Comparison of ENCODE assay signal across 13 mouse cellular contexts in genomic region chr2:156177079-156177478, GRCm38 (mm10). TPM values are rescaled to one million over a fixed set of nuclear protein-coding genes. Genes with fewer than 3 reads are reported as not detected.
A peak's percentile ranks its signal among the peaks of the same experiment; 100 is the strongest.
DNase-seq lines count a peak whose midpoint lies in the region; ATAC-seq and TF ChIP-seq lines count a peak whose summit lies in the region.
"Had no signal": no experiment of that assay in that cellular context is flagged by ENCODE, and none has a peak within 500 bp of the region (broad histone marks: within the 10 kb centered on the region; RNA-seq: fewer than 3 reads in every experiment).

No protein-coding gene starts in this region.

- H3K27ac ChIP-seq in heart, embryonic 16.5 days (ENCODE audit: low read length) = no peak overlapping the region
- H3K27ac ChIP-seq in heart, embryonic 10.5 days = no peak overlapping the region
- H3K27ac ChIP-seq in lung, postnatal 0 days (ENCODE audit: low read length) = no peak overlapping the region
- H3K27ac ChIP-seq in embryonic fibroblast, embryonic 13.5 days (ENCODE audit: insufficient read depth, low read length) = no peak overlapping the region
- no peak overlapping the region for H3K27ac ChIP-seq in neural tube, embryonic 15.5 days (replicated peaks)
- H3K27ac ChIP-seq: forebrain, embryonic 15.5 days; hindbrain, embryonic 10.5 days had no signal

- H3K36me3 ChIP-seq in heart, embryonic 16.5 days (ENCODE audit: control insufficient read depth, insufficient read depth) = peaks cover 20% of the 10 kb centered on the region
- peaks cover 66% of the 10 kb centered on the region for H3K36me3 ChIP-seq in heart, embryonic 10.5 days
- H3K36me3 ChIP-seq in lung, postnatal 0 days (ENCODE audit: insufficient read depth, low read length) = peaks cover 29% of the 10 kb centered on the region; the same call in 1 of the 2 replicates
- peaks cover 27% of the 10 kb centered on the region for H3K36me3 ChIP-seq in neural tube, embryonic 15.5 days

- TF ChIP-seq POLR2A in embryonic fibroblast, embryonic 13.5 days (IDR thresholded peaks at IDR 0.05; ENCODE audit: low read depth, low read length) = no peak

- no peaks in the 10 kb centered on the region for H3K27me3 ChIP-seq in heart, embryonic 16.5 days (ENCODE audit: control insufficient read depth, insufficient read depth, low read length)
- H3K27me3 ChIP-seq in heart, embryonic 10.5 days (ENCODE audit: insufficient read depth, poor library complexity, severe bottlenecking) = no peaks in the 10 kb centered on the region
- no peaks in the 10 kb centered on the region for H3K27me3 ChIP-seq in lung, postnatal 0 days (replicated peaks; ENCODE audit: insufficient read depth, low read length)
- H3K27me3 ChIP-seq in neural tube, embryonic 15.5 days (replicated peaks) = no peaks in the 10 kb centered on the region
- H3K27me3 ChIP-seq: forebrain, embryonic 15.5 days had no signal

- WGBS in heart, embryonic 16.5 days = 62% methylated on average over 6 of the region's 6 CpGs
- 86% methylated on average over 6 of the region's 6 CpGs for WGBS in heart, embryonic 10.5 days
- 59% methylated on average over 6 of the region's 6 CpGs for WGBS in lung, postnatal 0 days
- WGBS in neural tube, embryonic 15.5 days = 89% methylated on average over 6 of the region's 6 CpGs

- H3K4me3 ChIP-seq in heart, embryonic 16.5 days (ENCODE audit: low read length) = peak overlapping the region; percentile 21; the same call in 1 of the 2 replicates
- no peak overlapping the region for H3K4me3 ChIP-seq in heart, embryonic 10.5 days
- peak overlapping the region; percentile 3; the same call in 1 of the 2 replicates for H3K4me3 ChIP-seq in lung, postnatal 0 days (ENCODE audit: low read depth, low read length)
- peak overlapping the region; percentile 23; the same call in 1 of the 2 replicates for H3K4me3 ChIP-seq in embryonic fibroblast, embryonic 13.5 days (ENCODE audit: insufficient read depth, low read length)
- H3K4me3 ChIP-seq in neural tube, embryonic 15.5 days (replicated peaks) = no peak overlapping the region

- H3K4me2 ChIP-seq in heart, embryonic 16.5 days (ENCODE audit: low read depth, low read length) = peak overlapping the region; percentile 36; the same call in 1 of the 2 replicates
- H3K4me2 ChIP-seq in lung, postnatal 0 days (replicated peaks; ENCODE audit: low read depth, low read length) = 0 out of 2 replicates have a peak overlapping the region, but pooled peaks have one; percentile 20
- peak overlapping the region; percentile 17 for H3K4me2 ChIP-seq in neural tube, embryonic 15.5 days

- TF ChIP-seq EP300 in lung, postnatal 0 days (IDR thresholded peaks at IDR 0.05) = no peak

- DNase-seq in heart, embryonic 10.5 days (ENCODE audit: low spot score) = no peak
- DNase-seq in lung, postnatal 0 days (ENCODE audit: low spot score) = peak; percentile 41
- DNase-seq in lung, postnatal 36 days = no peak
- no peak for DNase-seq in embryo, embryonic 10.5 days (ENCODE audit: low spot score)
- no peak for DNase-seq in frontal cortex, adult 2 months (ENCODE audit: extremely low spot score in 1 of 2, low spot score in 1 of 2)
- DNase-seq: adrenal gland, postnatal 36 days; cerebellum, postnatal 10 days; layer of hippocampus, adult 9-11 months had no signal

- H3K4me1 ChIP-seq in heart, embryonic 16.5 days (ENCODE audit: control insufficient read depth, insufficient read depth, low read length) = peaks cover 24% of the 10 kb centered on the region
- H3K4me1 ChIP-seq in heart, embryonic 10.5 days = peaks cover 21% of the 10 kb centered on the region
- peaks cover 11% of the 10 kb centered on the region; the same call in 1 of the 2 replicates for H3K4me1 ChIP-seq in lung, postnatal 0 days (ENCODE audit: insufficient read depth, low read depth, low read length)
- H3K4me1 ChIP-seq in embryonic fibroblast, embryonic 13.5 days (ENCODE audit: control insufficient read depth, insufficient read depth, low read length) = peaks cover 3% of the 10 kb centered on the region; the same call in 1 of the 2 replicates
- peaks cover 31% of the 10 kb centered on the region for H3K4me1 ChIP-seq in neural tube, embryonic 15.5 days

- H3K9ac ChIP-seq in heart, embryonic 16.5 days (ENCODE audit: low read length) = no peak overlapping the region
- H3K9ac ChIP-seq in lung, postnatal 0 days (replicated peaks; ENCODE audit: low read depth) = no peak overlapping the region
- no peak overlapping the region for H3K9ac ChIP-seq in neural tube, embryonic 15.5 days (replicated peaks)
- H3K9ac ChIP-seq: forebrain, embryonic 15.5 days had no signal

- H3K9me3 ChIP-seq in heart, embryonic 16.5 days (replicated peaks; ENCODE audit: control insufficient read depth, low read length) = no peaks in the 10 kb centered on the region
- no peaks in the 10 kb centered on the region for H3K9me3 ChIP-seq in heart, embryonic 10.5 days
- no peaks in the 10 kb centered on the region for H3K9me3 ChIP-seq in lung, postnatal 0 days (ENCODE audit: low read length)
- no peaks in the 10 kb centered on the region for H3K9me3 ChIP-seq in neural tube, embryonic 15.5 days (replicated peaks)
- H3K9me3 ChIP-seq: forebrain, embryonic 15.5 days; hindbrain, embryonic 10.5 days had no signal

- no peak for ATAC-seq in heart, embryonic 16.5 days (replicated peaks; ENCODE audit: extremely low read depth, insufficient read depth, low FRiP score)
- no peak for ATAC-seq in lung, postnatal 0 days
- no peak for ATAC-seq in neural tube, embryonic 15.5 days (ENCODE audit: low FRiP score)
- ATAC-seq: forebrain, embryonic 15.5 days had no signal

- TF ChIP-seq CTCF in lung, postnatal 0 days (IDR thresholded peaks at IDR 0.05) = no peak
- no peak for TF ChIP-seq CTCF in embryonic fibroblast, embryonic 13.5 days (IDR thresholded peaks at IDR 0.05; ENCODE audit: borderline replicate concordance, insufficient read depth, low read length)

RNA-seq across cellular contexts. Expression of gene Rbm39, which starts 3.0 kb away (rescaled TPM):
- 355 and 375 TPM in 2 replicates for polyA plus RNA-seq in heart, embryonic 16.5 days (2015; fragmentation: Nextera tagmentation; extraction: Ambion mirVana)
- 384 and 469 TPM in 2 replicates for polyA plus RNA-seq in heart, embryonic 10.5 days (2016; fragmentation: Nextera tagmentation; extraction: Ambion mirVana)
- polyA plus RNA-seq in lung, postnatal 0 days (2015; fragmentation: Nextera tagmentation; extraction: Ambion mirVana) = 654 and 692 TPM in 2 replicates
- polyA plus RNA-seq in embryonic fibroblast, embryonic 13.5 days (2011; ENCODE audit: insufficient read length, low read depth, missing spikeins) = 391 and 520 TPM in 2 replicates
- 420 and 462 TPM in 2 replicates for polyA plus RNA-seq in neural tube, embryonic 15.5 days (2015; fragmentation: Nextera tagmentation; extraction: Ambion mirVana)
- polyA plus RNA-seq in frontal cortex, adult 2 months (2012; rRNA removed) = 169 and 203 TPM in 2 replicates

RNA-seq across cellular contexts. Expression of gene Phf20, which starts 19.2 kb away (rescaled TPM):
- polyA plus RNA-seq in heart, embryonic 16.5 days (2015; fragmentation: Nextera tagmentation; extraction: Ambion mirVana) = 43.0 and 46.5 TPM in 2 replicates
- polyA plus RNA-seq in heart, embryonic 10.5 days (2016; fragmentation: Nextera tagmentation; extraction: Ambion mirVana) = 45.5 and 51.6 TPM in 2 replicates
- polyA plus RNA-seq in lung, postnatal 0 days (2015; fragmentation: Nextera tagmentation; extraction: Ambion mirVana) = 44.8 and 47.7 TPM in 2 replicates
- 32.3 and 39.4 TPM in 2 replicates for polyA plus RNA-seq in embryonic fibroblast, embryonic 13.5 days (2011; ENCODE audit: insufficient read length, low read depth, missing spikeins)
- polyA plus RNA-seq in neural tube, embryonic 15.5 days (2015; fragmentation: Nextera tagmentation; extraction: Ambion mirVana) = 122 and 130 TPM in 2 replicates
- 29.7 and 34.2 TPM in 2 replicates for polyA plus RNA-seq in frontal cortex, adult 2 months (2012; rRNA removed)

RNA-seq across cellular contexts. Expression of gene Nfs1, which starts 33.1 kb away (rescaled TPM):
- polyA plus RNA-seq in heart, embryonic 16.5 days (2015; fragmentation: Nextera tagmentation; extraction: Ambion mirVana) = 70.3 and 75.0 TPM in 2 replicates
- polyA plus RNA-seq in heart, embryonic 10.5 days (2016; fragmentation: Nextera tagmentation; extraction: Ambion mirVana) = 54.5 and 65.2 TPM in 2 replicates
- 33.7 and 34.0 TPM in 2 replicates for polyA plus RNA-seq in lung, postnatal 0 days (2015; fragmentation: Nextera tagmentation; extraction: Ambion mirVana)
- polyA plus RNA-seq in embryonic fibroblast, embryonic 13.5 days (2011; ENCODE audit: insufficient read length, low read depth, missing spikeins) = 30.2 and 37.7 TPM in 2 replicates
- 29.6 and 40.3 TPM in 2 replicates for polyA plus RNA-seq in neural tube, embryonic 15.5 days (2015; fragmentation: Nextera tagmentation; extraction: Ambion mirVana)
- polyA plus RNA-seq in frontal cortex, adult 2 months (2012; rRNA removed) = 55.0 and 56.2 TPM in 2 replicates

RNA-seq across cellular contexts. Expression of gene Romo1, which starts 33.2 kb away (rescaled TPM):
- 338 and 361 TPM in 2 replicates for polyA plus RNA-seq in heart, embryonic 16.5 days (2015; fragmentation: Nextera tagmentation; extraction: Ambion mirVana)
- polyA plus RNA-seq in heart, embryonic 10.5 days (2016; fragmentation: Nextera tagmentation; extraction: Ambion mirVana) = 431 and 437 TPM in 2 replicates
- polyA plus RNA-seq in lung, postnatal 0 days (2015; fragmentation: Nextera tagmentation; extraction: Ambion mirVana) = 316 and 344 TPM in 2 replicates
- polyA plus RNA-seq in embryonic fibroblast, embryonic 13.5 days (2011; ENCODE audit: insufficient read length, low read depth, missing spikeins) = 185 TPM in 2 replicates
- polyA plus RNA-seq in neural tube, embryonic 15.5 days (2015; fragmentation: Nextera tagmentation; extraction: Ambion mirVana) = 444 and 463 TPM in 2 replicates
- polyA plus RNA-seq in frontal cortex, adult 2 months (2012; rRNA removed) = 272 and 376 TPM in 2 replicates

RNA-seq across cellular contexts. Expression of gene Gm28036, which starts 50.2 kb away (rescaled TPM):
- polyA plus RNA-seq in heart, embryonic 16.5 days (2015; fragmentation: Nextera tagmentation; extraction: Ambion mirVana) = 10.8 and 14.1 TPM in 2 replicates
- polyA plus RNA-seq in heart, embryonic 10.5 days (2016; fragmentation: Nextera tagmentation; extraction: Ambion mirVana) = 12.4 and 18.4 TPM in 2 replicates
- 5.2 and 5.6 TPM in 2 replicates for polyA plus RNA-seq in lung, postnatal 0 days (2015; fragmentation: Nextera tagmentation; extraction: Ambion mirVana)
- polyA plus RNA-seq in embryonic fibroblast, embryonic 13.5 days (2011; ENCODE audit: insufficient read length, low read depth, missing spikeins) = 29.0 and 29.7 TPM in 2 replicates
- 11.0 and 12.1 TPM in 2 replicates for polyA plus RNA-seq in neural tube, embryonic 15.5 days (2015; fragmentation: Nextera tagmentation; extraction: Ambion mirVana)
- polyA plus RNA-seq in frontal cortex, adult 2 months (2012; rRNA removed) = 4.3 and 5.5 TPM in 2 replicates

Comparison
In these comparisons a context has a peak if more than half of its experiments do, and no peak if none do; other contexts are left out.
1. H3K4me3 ChIP-seq: peak in heart, embryonic 16.5 days (single experiment), lung, postnatal 0 days (single experiment) and embryonic fibroblast, embryonic 13.5 days (single experiment); none in heart, embryonic 10.5 days (single experiment) and neural tube, embryonic 15.5 days (single experiment).
2. Peak in every context shown above with its lines, with median percentiles within 50 percentile points of each other: H3K4me2 ChIP-seq.